Mouse (Mus musculus) embryo, embryonic 11 days (tissue): ENCODE measurements around the gene Capn15.

Source experiments
- DNase-seq: peaks from one replicate; pipeline ENCODE4 v3.0.0-alpha.2; 2015

Capn15 gene

DNA sequence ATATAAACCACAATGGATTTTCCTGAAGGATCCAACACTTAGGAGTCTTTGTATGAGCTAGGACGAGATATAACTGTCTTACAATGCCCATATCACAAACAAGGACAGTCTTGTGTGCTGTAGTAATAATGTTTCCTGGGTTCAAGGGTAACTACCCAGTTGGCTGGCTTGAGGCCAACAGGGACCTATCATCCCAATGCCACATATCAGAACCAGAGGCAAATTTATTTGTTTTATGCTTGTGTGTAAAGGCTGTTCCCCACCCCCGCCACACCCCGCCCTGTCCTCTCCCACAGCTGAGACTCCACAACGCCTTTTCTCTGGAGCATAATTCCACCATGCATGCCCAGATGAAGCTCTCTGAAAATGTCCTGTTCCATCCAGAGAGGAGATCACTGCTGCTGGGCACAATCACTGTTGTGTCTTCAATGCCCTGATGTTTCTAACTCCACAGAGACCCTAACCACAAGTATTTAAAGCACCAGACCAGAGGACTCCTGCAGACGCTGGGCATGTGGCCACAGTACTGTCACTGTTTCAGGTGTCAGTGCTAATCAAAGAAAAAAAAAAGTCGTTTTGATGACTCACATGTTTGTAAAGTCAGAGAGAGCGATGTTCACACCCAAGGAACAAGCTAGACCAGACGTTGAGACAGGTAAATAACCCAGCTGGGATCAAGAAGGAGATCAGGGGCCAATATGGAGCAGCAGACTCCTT is 68.5 kb downstream of the Capn15 start:
- DNase-seq = no peak

DNA sequence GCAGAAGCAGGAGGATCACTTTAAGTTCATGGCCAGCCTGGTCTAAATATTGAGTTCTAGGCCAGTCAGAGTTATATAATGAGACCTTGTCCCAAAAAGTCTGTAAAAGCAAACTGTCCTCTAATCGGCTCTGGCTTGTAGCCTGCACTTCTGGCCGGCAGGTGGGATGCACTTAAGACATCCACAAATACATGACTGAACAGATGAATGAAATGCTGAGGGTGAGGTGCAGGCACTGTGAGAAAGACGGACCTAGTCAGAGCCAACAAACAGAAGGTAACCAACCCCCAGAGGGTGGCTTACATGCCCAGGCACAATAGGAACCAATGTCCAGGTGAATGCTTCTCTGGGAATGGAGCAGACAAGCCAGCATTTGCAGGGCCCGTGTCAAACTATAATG is 71.3 kb downstream of the Capn15 start:
- no peak for DNase-seq

DNA sequence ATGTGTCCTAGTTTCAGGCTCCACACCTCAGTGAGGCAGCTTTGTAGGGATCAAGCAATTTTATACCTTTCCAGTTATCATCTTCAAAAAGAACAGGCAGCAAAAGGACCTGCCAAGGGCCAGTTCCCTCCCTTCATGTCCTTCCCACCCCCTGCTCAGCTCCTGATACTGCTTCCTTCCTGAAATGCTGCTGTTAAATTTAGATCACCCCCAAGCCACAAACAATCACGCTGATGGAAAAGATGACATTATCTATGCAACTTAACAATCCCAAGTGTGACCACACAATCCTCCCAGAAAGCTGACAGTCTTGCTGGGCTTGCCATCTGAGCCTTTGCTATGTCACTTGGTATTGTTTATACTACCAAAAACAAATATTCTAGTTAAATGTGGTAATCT is 71.7 kb downstream of the Capn15 start:
- DNase-seq = no peak

DNA sequence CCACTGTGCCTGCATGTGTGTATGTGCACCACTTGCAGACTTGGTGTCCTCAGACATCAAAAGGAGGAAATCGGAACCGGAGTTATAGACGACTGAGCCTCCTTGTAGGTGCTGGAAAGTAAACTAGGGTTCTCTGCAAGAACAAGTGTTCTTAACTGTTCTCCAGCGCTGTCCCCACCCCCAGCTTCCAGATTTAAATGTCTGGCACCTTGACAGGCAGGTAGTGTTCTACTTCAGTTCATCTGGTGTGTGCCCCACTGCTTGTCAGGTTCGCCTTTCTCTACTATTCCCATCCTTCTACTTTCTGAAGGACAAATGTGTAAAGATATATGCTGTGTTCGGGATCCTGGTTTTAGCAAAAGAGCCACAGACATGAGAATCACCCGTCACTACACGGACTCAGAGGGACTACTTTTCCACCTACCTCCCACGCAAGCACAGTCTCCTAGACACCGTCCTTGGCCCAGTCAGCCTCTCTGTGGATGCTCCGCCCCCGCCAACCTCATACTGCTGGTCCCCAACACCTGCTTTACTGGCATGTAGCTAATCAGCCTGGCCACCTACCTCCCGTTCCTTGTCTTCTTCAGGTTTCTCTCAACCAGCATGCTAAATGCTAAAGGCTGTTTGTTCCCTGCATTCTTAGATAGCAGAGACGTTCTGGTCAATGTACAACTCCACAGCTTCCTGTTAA is 72.3 kb downstream of the Capn15 start:
- no peak for DNase-seq

DNA sequence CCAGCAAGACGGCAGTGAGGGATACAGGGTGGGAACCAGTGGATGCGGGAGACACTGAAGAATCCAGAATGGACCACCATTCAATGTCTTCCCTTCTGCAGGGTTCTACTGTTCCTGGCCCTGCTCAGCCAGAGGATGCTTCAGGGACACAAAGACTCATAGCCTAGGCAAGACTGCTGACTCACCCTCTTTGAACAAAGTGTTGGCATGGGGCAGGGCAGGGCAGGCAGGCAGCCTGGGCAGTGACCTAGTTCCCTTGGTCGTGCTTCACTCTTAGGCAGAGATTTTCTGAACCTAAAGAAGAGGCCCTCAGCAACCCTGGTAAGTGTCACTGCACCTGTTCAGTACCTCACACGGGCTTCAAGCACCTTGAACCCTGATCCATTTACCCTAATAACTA is 73.8 kb downstream of the Capn15 start:
- DNase-seq = no peak
